Mouse (Mus musculus) cortical plate, adult 2 months (tissue): ENCODE measurements around the gene Arhgef3. TPM values are rescaled to one million over a fixed set of nuclear protein-coding genes. Genes with fewer than 3 reads are reported as not detected.

ENCODE experiments used
- H3K27ac ChIP-seq: fragments of 200-500 bp; 2 replicates; pipeline ENCODE4 v1.5.1; 2012; ENCODE audit warnings: low read length, control low read depth, inconsistent platforms; ENCODE audit not compliant: insufficient read depth
- H3K4me1 ChIP-seq: fragments of 200-500 bp; 2 replicates; pipeline ENCODE4 v1.6.1; 2011; ENCODE audit warnings: low read length; ENCODE audit not compliant: control insufficient read depth, insufficient read depth
- H3K4me3 ChIP-seq: fragments of 200-500 bp; 2 replicates; pipeline ENCODE4 v1.5.1; 2011; ENCODE audit warnings: mild to moderate bottlenecking, low read length, control low read depth; ENCODE audit not compliant: insufficient read depth
- CTCF ChIP-seq: fragments of 200-500 bp; IDR thresholded peaks from 2 replicates; pipeline ENCODE4 v1.5.1; 2011; ENCODE audit warnings: mild to moderate bottlenecking, control low read depth, low read length; ENCODE audit not compliant: insufficient read depth; ENCODE audit errors: extremely low read depth
- POLR2A ChIP-seq: fragments of 200-500 bp; IDR thresholded peaks from 2 replicates; pipeline ENCODE4 v1.6.1; 2011; ENCODE audit warnings: mild to moderate bottlenecking, low read length, control low read depth; ENCODE audit not compliant: insufficient read depth; ENCODE audit errors: extremely low read depth
- polyA plus RNA-seq: library from polyadenylated mRNA; depleted of rRNA; stranded (reverse); fragments of >200 nt; gene quantifications from 2 replicates; pipeline ENCODE4 v1.2.3, GENCODE M21; 2012

Gene Arhgef3
- polyA plus RNA-seq, 1 experiment, result 42.9 TPM

- Histone ChIP-seq H3K4me1 (peaks cover 5% of the 10 kb centered on the region), H3K27ac (0 out of 2 replicates have a peak overlapping the region, but pooled peaks have one; percentile 43), H3K4me3 (no peak overlapping the region)
- TF ChIP-seq POLR2A (no peak), CTCF (no peak)
Observed at GRCm38 (mm10) chr14:27367117-27367711, 252.5 kb downstream of the Arhgef3 start.

DNA sequence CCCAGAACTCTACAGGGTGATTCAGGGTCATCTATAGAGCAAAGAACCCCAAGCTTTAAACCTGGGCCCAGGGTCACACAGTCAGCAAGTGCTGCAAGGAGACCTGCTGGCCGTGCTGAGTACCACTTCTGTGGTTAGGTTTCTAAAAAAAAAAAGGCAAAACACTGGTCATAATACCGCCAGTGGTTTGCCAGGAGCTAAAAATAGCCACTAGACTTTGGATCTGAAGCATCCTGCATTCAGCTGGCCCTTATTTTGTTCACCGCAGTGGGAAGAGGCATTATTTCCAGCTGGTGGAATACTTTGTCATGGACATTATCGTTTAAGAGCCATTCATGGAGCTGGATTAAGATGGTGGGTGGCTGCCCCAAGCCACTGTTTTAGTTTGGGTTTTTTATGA lies 253.9 kb downstream of the Arhgef3 start:
- TF ChIP-seq POLR2A, result no peak
- Histone ChIP-seq H3K27ac (no peak overlapping the region), H3K4me1 (peaks cover 5% of the 10 kb centered on the region), H3K4me3 (no peak overlapping the region)

DNA sequence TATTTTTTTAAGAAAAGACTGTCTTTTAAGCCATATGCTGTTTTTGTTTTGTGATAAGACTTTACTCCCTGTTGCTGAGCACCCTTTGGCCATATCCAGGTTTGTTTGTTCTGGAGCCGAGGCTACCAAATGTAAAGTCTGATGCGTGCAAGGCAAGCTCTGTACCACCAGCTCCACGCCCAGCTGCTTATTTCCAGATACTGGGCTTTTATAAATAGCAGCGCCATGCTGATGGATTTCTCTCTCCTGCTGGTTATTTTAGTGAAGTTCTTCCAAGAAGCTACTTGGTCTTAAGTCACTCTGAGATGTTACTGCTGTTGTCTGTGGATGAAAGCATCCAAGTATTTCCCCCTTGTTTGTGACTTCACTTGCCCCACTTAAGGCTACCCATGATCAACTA lies 254.8 kb downstream of the Arhgef3 start:
- Histone ChIP-seq H3K4me1 (peaks cover 5% of the 10 kb centered on the region), H3K27ac (no peak overlapping the region), H3K4me3 (no peak overlapping the region)
- TF ChIP-seq CTCF (no peak), POLR2A (no peak)

DNA sequence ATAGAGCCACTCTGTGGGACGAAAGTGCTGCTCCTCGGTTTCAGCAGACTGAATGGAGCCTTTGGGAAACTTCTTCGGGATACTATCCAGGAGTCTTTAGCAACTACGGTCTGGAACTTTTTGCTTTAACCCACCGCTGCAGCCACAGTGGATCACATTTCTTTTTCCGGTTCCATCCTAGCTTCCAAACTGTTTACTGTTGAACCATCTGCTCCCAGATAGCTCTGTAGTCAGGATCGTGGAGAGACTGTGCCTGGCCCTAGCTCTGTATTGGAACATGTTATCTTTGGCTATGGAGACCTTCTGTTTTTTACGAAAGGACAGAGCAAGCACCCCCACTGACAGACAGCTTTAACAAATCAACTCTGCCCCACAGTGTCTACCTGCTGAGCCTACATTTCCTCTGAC lies 257.0 kb downstream of the Arhgef3 start:
- H3K4me3 ChIP-seq, result no peak overlapping the region
- TF ChIP-seq CTCF (no peak), POLR2A (no peak)
- peaks cover 5% of the 10 kb centered on the region for H3K4me1 ChIP-seq
- H3K27ac ChIP-seq, result no peak overlapping the region

DNA sequence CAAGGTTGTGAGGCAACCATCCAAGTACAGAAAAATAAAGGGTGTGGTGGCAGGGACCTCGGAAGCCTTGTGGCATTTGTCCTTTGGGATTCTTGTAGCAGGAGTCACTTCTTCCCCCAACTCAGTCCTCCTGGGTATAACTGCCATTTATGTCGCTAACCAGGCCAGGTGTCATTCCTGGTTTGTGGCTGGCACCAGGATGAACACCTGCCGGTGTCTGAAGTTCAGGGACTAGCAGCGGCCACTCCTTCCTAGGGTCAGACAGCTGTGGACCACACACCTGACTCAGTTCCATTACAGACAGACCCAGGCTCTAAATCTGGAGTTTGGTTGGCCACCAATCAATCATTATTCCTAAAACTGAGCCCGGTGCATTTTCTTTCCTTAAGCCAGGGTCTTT lies 258.8 kb downstream of the Arhgef3 start:
- TF ChIP-seq CTCF, result no peak
- TF ChIP-seq POLR2A, result no peak

DNA sequence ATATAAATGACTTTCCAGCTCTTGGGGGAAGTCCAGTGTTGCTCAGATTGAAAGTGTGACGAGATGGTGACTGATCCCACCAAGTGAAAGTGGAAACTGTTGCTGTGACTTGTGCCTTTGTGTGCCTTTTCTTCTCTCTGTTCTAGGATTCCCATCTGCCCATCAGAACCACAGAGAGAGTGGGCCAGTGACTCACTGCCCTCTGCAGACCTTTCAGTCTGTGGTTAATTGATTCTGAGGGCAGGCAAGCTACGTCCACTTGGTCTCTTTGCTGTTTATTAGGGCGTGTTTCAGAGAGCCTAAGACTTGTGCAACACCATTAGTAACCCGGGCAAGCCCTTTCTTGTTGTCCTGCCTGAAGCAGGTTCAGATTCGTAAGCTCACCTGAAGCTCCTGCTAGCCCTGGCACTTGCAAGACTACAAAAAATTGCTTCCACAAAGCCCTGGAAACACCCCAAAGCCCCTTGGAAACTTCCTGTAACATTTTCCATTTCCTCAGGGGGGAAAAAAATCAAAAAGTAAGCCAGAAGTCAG lies 261.5 kb downstream of the Arhgef3 start:
- no peak overlapping the region for H3K4me3 ChIP-seq
- H3K4me1 ChIP-seq, result peaks cover 2% of the 10 kb centered on the region; the same call in 1 of the 2 replicates
- no peak for TF ChIP-seq CTCF
- no peak for TF ChIP-seq POLR2A
- H3K27ac ChIP-seq, result no peak overlapping the region

More for the DNA sequence above, 258.8 kb downstream of the Arhgef3 start:
- H3K27ac ChIP-seq, result no peak overlapping the region
- H3K4me1 ChIP-seq, result peaks cover 5% of the 10 kb centered on the region
- no peak overlapping the region for H3K4me3 ChIP-seq

GRCm38 (mm10) chr14:27378669-27379068 lies 264.0 kb downstream of the Arhgef3 start:
- Histone ChIP-seq H3K27ac (no peak overlapping the region), H3K4me3 (no peak overlapping the region), H3K4me1 (no peaks in the 10 kb centered on the region)
- no peak for TF ChIP-seq POLR2A
- no peak for TF ChIP-seq CTCF

DNA sequence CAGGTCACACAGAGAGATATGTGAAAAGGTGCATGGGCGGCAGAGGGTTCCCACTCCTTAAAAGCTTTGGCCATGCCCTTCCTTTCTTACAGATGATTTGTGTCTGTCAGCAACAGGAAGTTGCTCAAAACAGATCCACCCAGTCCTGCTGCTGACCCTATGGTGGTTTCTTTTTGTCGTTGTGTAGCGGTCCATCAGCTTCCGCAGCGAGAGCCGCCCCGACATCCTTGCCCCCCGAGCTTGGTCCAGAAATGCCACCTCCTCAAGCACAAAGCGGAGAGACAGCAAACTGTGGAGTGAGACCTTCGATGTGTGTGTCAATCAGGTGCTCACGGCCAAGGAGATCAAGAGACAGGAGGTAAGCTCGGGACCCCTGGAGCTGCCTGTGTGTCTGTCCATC lies 264.7 kb downstream of the Arhgef3 start:
- Histone ChIP-seq H3K4me1 (no peaks in the 10 kb centered on the region), H3K4me3 (no peak overlapping the region), H3K27ac (no peak overlapping the region)
- TF ChIP-seq POLR2A, result no peak
- no peak for TF ChIP-seq CTCF

- no peak for TF ChIP-seq POLR2A
- no peak for TF ChIP-seq CTCF
- no peak overlapping the region for H3K27ac ChIP-seq
- no peaks in the 10 kb centered on the region for H3K4me1 ChIP-seq
- no peak overlapping the region for H3K4me3 ChIP-seq
Observed at GRCm38 (mm10) chr14:27381459-27381858, 266.8 kb downstream of the Arhgef3 start.

DNA sequence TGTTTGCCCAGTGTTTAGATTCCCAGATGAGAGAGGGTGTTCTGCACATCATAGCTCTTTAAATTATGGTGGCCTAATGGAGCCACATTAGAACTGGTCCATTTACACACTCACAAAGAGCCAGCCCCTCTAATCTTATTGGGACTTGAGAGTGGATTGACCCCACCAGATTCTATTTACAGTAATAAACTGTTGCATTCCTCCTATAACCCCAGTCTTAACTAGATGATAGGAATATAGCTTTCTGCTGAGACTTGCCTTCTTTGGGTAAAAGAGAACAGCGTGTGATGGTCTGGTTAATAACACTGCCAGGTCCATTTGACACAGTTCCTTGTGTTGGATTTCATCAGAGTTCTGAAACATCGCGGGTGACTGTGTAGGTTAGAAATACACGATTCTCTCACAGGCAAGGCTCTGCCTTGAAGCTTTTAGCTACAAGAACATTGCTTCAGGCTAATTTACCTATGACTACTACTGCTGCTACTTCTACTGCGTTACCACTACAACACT lies 268.7 kb downstream of the Arhgef3 start:
- Histone ChIP-seq H3K4me3 (no peak overlapping the region), H3K4me1 (no peaks in the 10 kb centered on the region), H3K27ac (no peak overlapping the region)
- TF ChIP-seq CTCF (no peak), POLR2A (no peak)
